Mouse (Mus musculus): Measurements from ENCODE around the gene Pln. TPM values are rescaled to one million over a fixed set of nuclear protein-coding genes. Genes with fewer than 3 reads are reported as not detected.

Pln gene
- total and polyA plus RNA-seq, 2 experiments = 0.09 TPM; not detected in 1

GRCm38 (mm10) chr10:53394923-53395629 is 57.6 kb downstream of the Pln start:
- TF ChIP-seq CTCF (IDR thresholded peaks at IDR 0.05; ENCODE audit: low read depth, low read length) (no peak), POLR2A (IDR thresholded peaks at IDR 0.05; ENCODE audit: extremely low read depth, insufficient read depth, low read length) (no peak)
- H3K27me3 ChIP-seq (ENCODE audit: control insufficient read depth, insufficient read depth, low read length) = no peaks in the 10 kb centered on the region
- no peak overlapping the region for H3K9ac ChIP-seq (ENCODE audit: low read depth, low read length)
- H3K4me3 ChIP-seq (ENCODE audit: insufficient read depth, low read depth, low read length) = no peak overlapping the region
- no peaks in the 10 kb centered on the region; the same call in 1 of the 2 replicates for H3K79me2 ChIP-seq (ENCODE audit: control insufficient read depth, insufficient read depth, low read length)
- DNase-seq (ENCODE audit: extremely low read depth, low read depth, low spot score) = peak; percentile 69
- WGBS = 29% methylated on average over 9 of the region's 9 CpGs
- H3K36me3 ChIP-seq (ENCODE audit: control insufficient read depth, insufficient read depth, low read length) = no peaks in the 10 kb centered on the region
- H3K27ac ChIP-seq (replicated peaks; ENCODE audit: insufficient read depth, low read depth, low read length) = peak overlapping the region; percentile 76
- H3K4me1 ChIP-seq (ENCODE audit: control insufficient read depth, insufficient read depth, low read length) = peaks cover 15% of the 10 kb centered on the region

Other genes with a start within 250 kb of the Pln start
- 25.3 and 30.8 TPM in 2 replicates for gene Cep85l, start 42.3 kb downstream of the Pln start, total RNA-seq (2014; rRNA removed)
- 3.9 and 4.2 TPM in 2 replicates for gene Cep85l, start 42.3 kb downstream of the Pln start, polyA plus RNA-seq (2012; rRNA removed)

All from liver, adult 2 months (tissue).